Mouse (Mus musculus): ENCODE data around the gene Ulk4.

DNA sequence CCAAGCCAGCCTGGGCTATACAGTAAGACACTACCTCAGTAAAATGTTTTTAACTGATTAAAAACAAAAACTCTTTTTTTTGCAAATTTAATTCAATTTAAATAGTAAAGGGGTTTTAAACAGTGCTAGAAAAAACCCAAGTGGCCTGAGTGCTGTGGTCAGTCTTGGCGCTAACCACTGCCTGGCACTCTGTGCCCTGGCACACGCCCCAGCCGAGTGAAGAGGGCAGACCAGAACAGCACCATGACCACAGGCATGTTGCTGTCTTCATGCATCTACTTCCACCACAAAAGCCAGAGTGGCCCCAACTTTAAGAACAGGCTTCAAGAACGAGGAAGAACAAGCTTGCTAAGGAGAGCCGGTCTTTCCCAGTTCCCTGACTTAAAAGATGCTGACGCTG, 29.9 kb downstream of the Ulk4 start:
- no peak for TF ChIP-seq CTCF (IDR thresholded peaks at IDR 0.05; ENCODE audit: low read depth)
- no peak for TF ChIP-seq EP300 (IDR thresholded peaks at IDR 0.05; ENCODE audit: low read depth)

Data from liver, postnatal 0 days (tissue).